Mouse (Mus musculus) right cerebral cortex, adult 18-20 months (tissue): ENCODE results near the gene Sars2.
"Not testable (repeated sequence)": the region's sequence is repeated elsewhere in the genome, so short reads cannot be mapped to it uniquely, and the experiment has no call there.

Experiments
- DNase-seq: peaks from one replicate; pipeline ENCODE4 v3.0.0; 2022; ENCODE audit warnings: mixed read lengths

Sars2 gene

GRCm38 (mm10) chr7:28741709-28742438 is at the start of gene Sars2, which contains the start of gene Mrps12:
Gene Sars2 (plus strand): TSS chr7:28741992.
Gene Mrps12 (minus strand): TSS chr7:28741820.
- DNase-seq, result peak; percentile 97

GRCm38 (mm10) chr7:28692545-28693320 is 49.1 kb upstream of the Sars2 start, which contains the start of gene Fbxo27:
Gene Fbxo27 (plus strand): TSS chr7:28692849.
- DNase-seq, result peak; percentile 60

GRCm38 (mm10) chr7:28693321-28693966 is 48.3 kb upstream of the Sars2 start:
- DNase-seq, result peak; percentile 90

GRCm38 (mm10) chr7:28694423-28694822 is 47.4 kb upstream of the Sars2 start:
- DNase-seq, result no peak

- no peak for DNase-seq
These were observed 46.8 kb upstream of the Sars2 start for GRCm38 (mm10) chr7:28694966-28695511.

- DNase-seq, result no peak
These were observed 44.5 kb upstream of the Sars2 start for GRCm38 (mm10) chr7:28697277-28697676.

- DNase-seq, result no peak
These were observed 41.5 kb upstream of the Sars2 start for GRCm38 (mm10) chr7:28700269-28700668.

GRCm38 (mm10) chr7:28701306-28701705 is 40.5 kb upstream of the Sars2 start:
- DNase-seq, result not testable (repeated sequence)

- no peak for DNase-seq
These were observed 39.1 kb upstream of the Sars2 start for GRCm38 (mm10) chr7:28702601-28703143.

- DNase-seq, result no peak
These were observed 32.3 kb upstream of the Sars2 start for GRCm38 (mm10) chr7:28709454-28709853.

- no peak for DNase-seq
These were observed 30.8 kb upstream of the Sars2 start for GRCm38 (mm10) chr7:28710962-28711361.

GRCm38 (mm10) chr7:28714667-28715066 is 27.1 kb upstream of the Sars2 start:
- peak; percentile 61 for DNase-seq

- no peak for DNase-seq
These were observed 26.2 kb upstream of the Sars2 start for GRCm38 (mm10) chr7:28715598-28715997.

GRCm38 (mm10) chr7:28716590-28717281 is 25.1 kb upstream of the Sars2 start, which contains the start of gene Fbxo17:
Gene Fbxo17 (plus strand): TSS chr7:28716804.
- DNase-seq, result no peak

GRCm38 (mm10) chr7:28717726-28718125 is 24.1 kb upstream of the Sars2 start:
- no peak for DNase-seq

GRCm38 (mm10) chr7:28719159-28719558 is 22.6 kb upstream of the Sars2 start:
- no peak for DNase-seq

- DNase-seq, result no peak
These were observed 22.1 kb upstream of the Sars2 start for GRCm38 (mm10) chr7:28719650-28720049.

GRCm38 (mm10) chr7:28720753-28721537 is 20.8 kb upstream of the Sars2 start:
- no peak for DNase-seq

GRCm38 (mm10) chr7:28722079-28722478 is 19.7 kb upstream of the Sars2 start:
- no peak for DNase-seq

- DNase-seq, result no peak
These were observed 17.2 kb upstream of the Sars2 start for GRCm38 (mm10) chr7:28724613-28725012.

- DNase-seq, result peak; percentile 88
These were observed 15.2 kb upstream of the Sars2 start for GRCm38 (mm10) chr7:28726600-28726999.
